Mouse (Mus musculus) neutrophil, adult 5-6 weeks (primary cell): Measurements from ENCODE around the gene Stat5b. TPM values are rescaled to one million over a fixed set of nuclear protein-coding genes. Genes with fewer than 3 reads are reported as not detected.

Source experiments
- ATAC-seq: fragments of 151-379, 151-347 bp; 2 replicates; pipeline ENCODE4 v1.8.0; 2017; ENCODE audit warnings: mild to moderate bottlenecking, moderate TSS enrichment; ENCODE audit not compliant: insufficient number of reproducible peaks, poor library complexity, low FRiP score, severe bottlenecking; ENCODE audit errors: extremely low read depth
- total RNA-seq: library from RNA; stranded (forward); fragments of 200-1000 nt; gene quantifications from 2 replicates; pipeline ENCODE4 v1.2.3, GENCODE M21; 2017

Gene Stat5b
- total RNA-seq, 1 experiment from 2014 or later = 108 TPM

- ATAC-seq = peak; percentile 24; the same call in 1 of the 2 replicates
These were observed 2.4 kb downstream of the Stat5b start for GRCm38 (mm10) chr11:100848080-100848479.

GRCm38 (mm10) chr11:100847572-100847971, 3.0 kb downstream of the Stat5b start:
- no peak for ATAC-seq

- no peak for ATAC-seq
These were observed 4.7 kb downstream of the Stat5b start for GRCm38 (mm10) chr11:100845793-100846192.

- no peak for ATAC-seq
These were observed 6.4 kb downstream of the Stat5b start for GRCm38 (mm10) chr11:100844121-100844520.

GRCm38 (mm10) chr11:100843070-100843669, 7.4 kb downstream of the Stat5b start:
- ATAC-seq = no peak

GRCm38 (mm10) chr11:100842025-100842424, 8.5 kb downstream of the Stat5b start:
- no peak for ATAC-seq

GRCm38 (mm10) chr11:100840866-100841265, 9.7 kb downstream of the Stat5b start:
- ATAC-seq = peak; percentile 58; the same call in 1 of the 2 replicates

- ATAC-seq = no peak
These were observed 11.0 kb downstream of the Stat5b start for GRCm38 (mm10) chr11:100839523-100839922.

GRCm38 (mm10) chr11:100838894-100839293, 11.6 kb downstream of the Stat5b start:
- ATAC-seq = no peak

GRCm38 (mm10) chr11:100836923-100837702, 13.4 kb downstream of the Stat5b start:
- ATAC-seq = no peak

GRCm38 (mm10) chr11:100833466-100833865, 17.1 kb downstream of the Stat5b start:
- no peak for ATAC-seq

- no peak for ATAC-seq
These were observed 19.1 kb downstream of the Stat5b start for GRCm38 (mm10) chr11:100831396-100831795.

- ATAC-seq = no peak
These were observed 20.8 kb downstream of the Stat5b start for GRCm38 (mm10) chr11:100829691-100830090.

GRCm38 (mm10) chr11:100828676-100829151, 21.8 kb downstream of the Stat5b start:
- ATAC-seq = no peak

- peak; percentile 28; the same call in 1 of the 2 replicates for ATAC-seq
These were observed 24.2 kb downstream of the Stat5b start for GRCm38 (mm10) chr11:100826161-100826866.

GRCm38 (mm10) chr11:100825451-100825850, 25.1 kb downstream of the Stat5b start:
- ATAC-seq = no peak

GRCm38 (mm10) chr11:100824496-100824895, 26.0 kb downstream of the Stat5b start:
- ATAC-seq = no peak

- ATAC-seq = peak; percentile 23; the same call in 1 of the 2 replicates
These were observed 26.8 kb downstream of the Stat5b start for GRCm38 (mm10) chr11:100823543-100824313.

GRCm38 (mm10) chr11:100822365-100822764, 28.2 kb downstream of the Stat5b start:
- ATAC-seq = peak; percentile 71
